Mouse (Mus musculus): ENCODE measurements around the gene Socs7.

GRCm38 (mm10) chr11:97328148-97328547 is 34.2 kb upstream of the Socs7 start:
- TF ChIP-seq CTCF (IDR thresholded peaks at IDR 0.05; ENCODE audit: low read depth, low read length) (peak; percentile 90), POLR2A (IDR thresholded peaks at IDR 0.05; ENCODE audit: insufficient read depth, low read length) (no peak), EP300 (IDR thresholded peaks at IDR 0.05; ENCODE audit: insufficient read depth, low read depth, low read length) (no peak)
